Mouse (Mus musculus) bone marrow macrophage, adult 2 months (primary cell): ENCODE results near the gene Maged2. TPM values are rescaled to one million over a fixed set of nuclear protein-coding genes. Genes with fewer than 3 reads are reported as not detected.

Experiments used
- polyA plus RNA-seq: library from polyadenylated mRNA; stranded (reverse); fragments of >200 nt; gene quantifications from 2 replicates; pipeline ENCODE4 v1.2.4, GENCODE M21; 2012; ENCODE audit not compliant: missing spikeins, insufficient read depth, insufficient read length

Gene Maged2
- polyA plus RNA-seq, 1 experiment: 17.4 TPM

Other genes with a start within 250 kb of the Maged2 start
- 4.0 and 7.0 TPM in 2 replicates for gene Pfkfb1, start 226.1 kb downstream of the Maged2 start, polyA plus RNA-seq
- gene Apex2, start 224.5 kb downstream of the Maged2 start, polyA plus RNA-seq: 9.4 and 12.0 TPM in 2 replicates
- not detected in 2 replicates for gene Tro, start 156.8 kb downstream of the Maged2 start, polyA plus RNA-seq
- 11.1 and 11.5 TPM in 2 replicates for gene Gnl3l, start 203.0 kb upstream of the Maged2 start, polyA plus RNA-seq
- 0.24 and 0.34 TPM in 2 replicates for gene Fgd1, start 231.8 kb upstream of the Maged2 start, polyA plus RNA-seq